Mouse (Mus musculus): ENCODE data around the gene Serpina6.

GRCm38 (mm10) chr12:103685386-103685785 is 28.4 kb upstream of the Serpina6 start:
- TF ChIP-seq POLR2A (IDR thresholded peaks at IDR 0.05; ENCODE audit: low read depth, low read length): no peak
- no peak for TF ChIP-seq CTCF (IDR thresholded peaks at IDR 0.05; ENCODE audit: extremely low read depth, insufficient read depth, insufficient read length, insufficient replicate concordance)
